Mouse (Mus musculus) cortical plate, adult 2 months (tissue): ENCODE measurements around the gene Dcp1a. TPM values are rescaled to one million over a fixed set of nuclear protein-coding genes. Genes with fewer than 3 reads are reported as not detected.

ENCODE experiments used
- H3K27ac ChIP-seq: fragments of 200-500 bp; 2 replicates; pipeline ENCODE4 v1.5.1; 2012; ENCODE audit warnings: low read length, control low read depth, inconsistent platforms; ENCODE audit not compliant: insufficient read depth
- H3K4me1 ChIP-seq: fragments of 200-500 bp; 2 replicates; pipeline ENCODE4 v1.6.1; 2011; ENCODE audit warnings: low read length; ENCODE audit not compliant: control insufficient read depth, insufficient read depth
- H3K4me3 ChIP-seq: fragments of 200-500 bp; 2 replicates; pipeline ENCODE4 v1.5.1; 2011; ENCODE audit warnings: mild to moderate bottlenecking, low read length, control low read depth; ENCODE audit not compliant: insufficient read depth
- CTCF ChIP-seq: fragments of 200-500 bp; IDR thresholded peaks from 2 replicates; pipeline ENCODE4 v1.5.1; 2011; ENCODE audit warnings: mild to moderate bottlenecking, control low read depth, low read length; ENCODE audit not compliant: insufficient read depth; ENCODE audit errors: extremely low read depth
- POLR2A ChIP-seq: fragments of 200-500 bp; IDR thresholded peaks from 2 replicates; pipeline ENCODE4 v1.6.1; 2011; ENCODE audit warnings: mild to moderate bottlenecking, low read length, control low read depth; ENCODE audit not compliant: insufficient read depth; ENCODE audit errors: extremely low read depth
- polyA plus RNA-seq: library from polyadenylated mRNA; depleted of rRNA; stranded (reverse); fragments of >200 nt; gene quantifications from 2 replicates; pipeline ENCODE4 v1.2.3, GENCODE M21; 2012; rRNA removed

Gene Dcp1a
- polyA plus RNA-seq, 1 experiment, result 21.4 TPM

GRCm38 (mm10) chr14:30572253-30572652 is 92.9 kb downstream of the Dcp1a start:
- Histone ChIP-seq H3K4me1 (no peaks in the 10 kb centered on the region), H3K27ac (no peak overlapping the region), H3K4me3 (no peak overlapping the region)
- TF ChIP-seq CTCF, result no peak
- TF ChIP-seq POLR2A, result no peak

- TF ChIP-seq CTCF (no peak), POLR2A (no peak)
- no peaks in the 10 kb centered on the region for H3K4me1 ChIP-seq
- H3K27ac ChIP-seq, result no peak overlapping the region
- H3K4me3 ChIP-seq, result no peak overlapping the region
Observed at GRCm38 (mm10) chr14:30573235-30573634, 93.9 kb downstream of the Dcp1a start.

- Histone ChIP-seq H3K27ac (no peak overlapping the region), H3K4me3 (no peak overlapping the region), H3K4me1 (no peaks in the 10 kb centered on the region)
- TF ChIP-seq POLR2A (no peak), CTCF (peak; percentile 80)
Observed at GRCm38 (mm10) chr14:30573983-30574584, 94.7 kb downstream of the Dcp1a start.

GRCm38 (mm10) chr14:30575791-30576190 is 96.5 kb downstream of the Dcp1a start:
- H3K4me3 ChIP-seq, result no peak overlapping the region
- no peaks in the 10 kb centered on the region for H3K4me1 ChIP-seq
- TF ChIP-seq CTCF, result no peak
- no peak for TF ChIP-seq POLR2A
- H3K27ac ChIP-seq, result no peak overlapping the region

- Histone ChIP-seq H3K4me1 (no peaks in the 10 kb centered on the region), H3K27ac (no peak overlapping the region)
- TF ChIP-seq POLR2A, result no peak
- TF ChIP-seq CTCF, result no peak
Observed at GRCm38 (mm10) chr14:30576260-30576659, 96.9 kb downstream of the Dcp1a start.

More at GRCm38 (mm10) chr14:30576260-30576659, 96.9 kb downstream of the Dcp1a start:
- H3K4me3 ChIP-seq, result no peak overlapping the region

Other genes with a start within 250 kb of the Dcp1a start
- 53.4 and 53.8 TPM in 2 replicates for gene Cacna1d, start 11.9 kb downstream of the Dcp1a start, polyA plus RNA-seq
- gene Tkt, start 68.8 kb downstream of the Dcp1a start, polyA plus RNA-seq, result 154 and 158 TPM in 2 replicates
- gene Prkcd, start 146.7 kb downstream of the Dcp1a start, polyA plus RNA-seq, result 17.7 and 19.7 TPM in 2 replicates
- 12.9 and 13.2 TPM in 2 replicates for gene Rft1, start 174.8 kb downstream of the Dcp1a start, polyA plus RNA-seq
- gene Sfmbt1, start 235.3 kb downstream of the Dcp1a start, polyA plus RNA-seq, result 6.7 and 7.3 TPM in 2 replicates